Mouse (Mus musculus): Measurements from ENCODE around the gene Sepsecs.

Sepsecs gene

GRCm38 (mm10) chr5:52643947-52644840 lies 25.3 kb downstream of the Sepsecs start:
- no peak for DNase-seq (ENCODE audit: low spot score in 2 of 2)

DNA sequence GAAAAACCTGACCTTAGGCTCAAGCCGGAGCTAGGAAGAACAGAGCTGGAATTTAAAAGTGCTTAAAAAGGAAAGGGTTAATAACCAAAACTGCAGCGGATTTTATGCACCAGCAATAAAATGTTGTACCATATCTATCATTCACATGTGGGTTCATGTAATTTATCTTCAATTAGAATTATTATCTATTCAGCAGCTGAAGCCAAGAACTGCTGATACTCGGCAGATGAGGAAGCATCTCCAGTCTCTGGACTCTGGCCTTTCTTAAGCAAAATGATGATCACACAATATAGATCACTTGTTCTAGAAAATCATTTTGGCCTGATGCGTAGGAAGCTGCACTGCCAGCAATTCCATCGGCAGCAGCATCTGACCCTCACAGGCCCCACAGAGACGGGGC lies 27.8 kb downstream of the Sepsecs start:
- no peak for DNase-seq (ENCODE audit: low spot score in 2 of 2)

- DNase-seq (ENCODE audit: low spot score in 2 of 2) = no peak
Measured at GRCm38 (mm10) chr5:52638916-52639315, 30.6 kb downstream of the Sepsecs start.

- no peak for DNase-seq (ENCODE audit: low spot score in 2 of 2)
Measured at GRCm38 (mm10) chr5:52638006-52638405, 31.5 kb downstream of the Sepsecs start.

DNA sequence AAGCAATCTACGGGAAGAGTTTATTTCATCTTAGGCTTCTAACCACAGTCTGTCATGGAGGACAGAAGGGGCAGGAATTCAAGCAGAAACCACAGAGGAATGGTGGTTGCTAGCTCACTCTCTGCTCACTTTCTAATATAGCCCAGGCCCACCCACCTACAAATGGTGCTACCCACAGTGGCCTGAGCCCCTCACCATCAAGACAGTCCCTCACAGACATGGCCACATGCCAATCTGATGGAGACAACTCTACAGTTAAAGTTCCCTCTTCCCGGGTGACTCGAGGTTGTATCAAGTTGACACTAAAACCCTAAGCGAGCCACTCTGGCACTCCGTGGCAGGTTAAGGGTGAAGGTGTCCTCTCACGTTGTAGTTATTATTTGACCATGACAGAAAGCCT lies 32.6 kb downstream of the Sepsecs start:
- DNase-seq (ENCODE audit: low spot score in 2 of 2) = no peak

DNA sequence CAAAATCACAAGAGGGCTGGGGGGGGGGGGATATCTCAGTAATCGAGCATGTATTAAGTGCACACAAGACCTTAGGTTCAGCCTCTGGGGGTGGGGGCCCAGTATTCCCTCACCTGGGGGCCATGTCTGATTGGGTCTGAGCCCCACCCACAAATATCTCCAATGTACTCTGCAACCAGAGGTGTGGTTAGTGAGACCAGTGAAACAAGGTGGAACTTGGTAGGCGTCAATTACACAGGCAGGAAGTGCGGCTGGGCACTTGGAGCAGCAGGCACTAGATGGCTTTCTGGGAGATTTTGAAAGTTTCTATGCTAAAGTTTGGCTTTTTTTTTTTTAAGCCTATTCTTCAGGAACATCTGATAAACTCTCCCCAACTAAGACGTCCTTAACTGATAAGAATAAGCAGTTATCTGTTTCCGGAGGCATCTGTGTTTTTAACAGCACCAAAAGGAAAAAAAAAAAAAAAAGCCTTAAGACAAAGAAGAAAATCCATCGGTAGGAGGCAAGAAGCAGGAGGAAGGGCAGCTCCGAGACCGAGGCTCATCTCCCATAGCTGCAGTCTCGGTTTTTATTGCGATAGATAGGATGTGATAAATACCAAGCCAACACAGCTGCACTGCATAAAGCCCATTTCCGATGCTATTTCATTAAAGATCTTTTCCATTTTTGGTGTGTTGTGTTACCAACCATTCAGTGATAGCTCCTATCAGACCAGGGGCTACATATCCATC lies 33.3 kb downstream of the Sepsecs start:
- no peak for DNase-seq (ENCODE audit: low spot score in 2 of 2)

- DNase-seq (ENCODE audit: low spot score in 2 of 2) = peak; percentile 46 to 84
Measured at GRCm38 (mm10) chr5:52634017-52634416, 35.5 kb downstream of the Sepsecs start.

- no peak for DNase-seq (ENCODE audit: low spot score in 2 of 2)
Measured at GRCm38 (mm10) chr5:52630541-52630940, 39.0 kb downstream of the Sepsecs start.

DNA sequence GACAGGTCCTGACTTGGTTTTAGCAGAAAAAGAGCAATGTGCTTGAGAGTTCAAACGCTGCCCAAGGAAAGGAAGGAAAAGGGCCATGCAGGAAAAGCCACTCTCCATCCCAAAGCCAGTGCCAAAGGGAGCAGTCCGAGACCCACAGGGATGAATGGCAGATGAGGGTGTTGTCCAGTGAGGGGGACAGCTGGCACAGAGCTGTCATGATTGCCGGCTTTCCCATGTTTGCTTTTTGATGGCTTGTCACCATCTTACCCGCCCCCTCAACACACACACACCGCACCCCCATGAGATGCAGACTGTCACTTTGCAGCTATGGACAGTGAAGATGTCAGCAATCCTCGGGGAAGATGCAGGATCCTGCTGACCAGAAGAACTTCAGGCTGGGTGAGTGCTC lies 40.3 kb downstream of the Sepsecs start:
- DNase-seq (ENCODE audit: low spot score in 2 of 2) = no peak

- DNase-seq (ENCODE audit: low spot score in 2 of 2) = no peak
Measured at GRCm38 (mm10) chr5:52628783-52629182, 40.7 kb downstream of the Sepsecs start.

- no peak for DNase-seq (ENCODE audit: low spot score in 2 of 2)
Measured at GRCm38 (mm10) chr5:52627713-52628112, 41.8 kb downstream of the Sepsecs start.

GRCm38 (mm10) chr5:52626092-52626491 lies 43.4 kb downstream of the Sepsecs start:
- no peak for DNase-seq (ENCODE audit: low spot score in 2 of 2)

DNA sequence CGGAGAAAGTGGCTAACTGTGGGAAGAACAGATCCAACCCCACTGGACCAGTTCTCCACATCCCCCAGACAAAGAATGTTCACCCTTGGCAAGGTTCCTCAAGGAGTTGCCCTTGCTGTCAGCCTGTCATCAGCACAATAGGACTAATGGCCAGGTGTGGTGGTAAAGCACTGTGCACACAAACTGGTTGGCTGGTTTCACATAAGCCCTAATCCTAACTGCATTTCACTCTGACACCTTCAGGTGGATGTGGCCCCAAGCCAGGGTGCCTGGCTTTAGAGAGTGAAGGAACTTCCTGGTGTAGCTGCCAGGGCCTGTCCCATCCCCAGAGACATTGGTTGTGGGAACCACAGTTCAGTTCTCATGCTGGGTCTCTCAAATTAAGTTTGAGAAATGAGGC lies 44.6 kb downstream of the Sepsecs start:
- no peak for DNase-seq (ENCODE audit: low spot score in 2 of 2)

GRCm38 (mm10) chr5:52623099-52623498 lies 46.4 kb downstream of the Sepsecs start:
- no peak for DNase-seq (ENCODE audit: low spot score in 2 of 2)

- DNase-seq (ENCODE audit: low spot score in 2 of 2) = peak in 1 of 2 experiments; percentile 25
Measured at GRCm38 (mm10) chr5:52618348-52619270, 50.9 kb downstream of the Sepsecs start.

DNA sequence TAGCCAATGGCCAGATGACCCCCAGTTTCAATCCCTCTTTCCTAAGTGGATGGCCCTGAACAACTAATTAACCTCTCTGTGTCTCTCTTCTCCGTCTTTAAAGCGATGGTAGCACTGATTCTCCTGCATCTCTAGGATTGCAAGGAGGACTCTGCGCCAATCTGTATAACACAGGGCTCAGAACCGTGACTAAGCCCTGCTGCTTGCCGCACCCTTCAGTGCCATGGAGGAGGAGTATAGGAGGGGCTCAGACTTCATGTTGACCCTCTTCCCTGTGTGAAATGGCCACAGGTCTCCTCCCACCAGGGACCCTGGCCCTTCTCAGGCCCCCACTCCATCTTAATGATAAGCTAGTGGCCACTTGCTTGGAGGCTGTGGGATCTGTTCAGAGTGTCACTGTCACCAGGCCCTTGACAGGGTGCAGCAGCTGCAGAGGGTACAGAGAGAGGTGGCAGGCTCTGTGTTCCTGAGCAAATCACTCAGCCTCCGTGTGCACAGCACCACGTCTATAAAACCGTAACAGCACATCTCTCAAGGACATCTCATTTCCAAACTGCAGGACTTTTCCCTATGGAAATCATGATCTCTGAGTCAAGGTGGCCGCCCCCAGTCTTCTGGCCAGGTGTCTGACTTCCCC lies 51.7 kb downstream of the Sepsecs start:
- no peak for DNase-seq (ENCODE audit: low spot score in 2 of 2)

GRCm38 (mm10) chr5:52616549-52616948 lies 53.0 kb downstream of the Sepsecs start:
- no peak for DNase-seq (ENCODE audit: low spot score in 2 of 2)

- no peak for DNase-seq (ENCODE audit: low spot score in 2 of 2)
Measured at GRCm38 (mm10) chr5:52615421-52615820, 54.1 kb downstream of the Sepsecs start.

DNA sequence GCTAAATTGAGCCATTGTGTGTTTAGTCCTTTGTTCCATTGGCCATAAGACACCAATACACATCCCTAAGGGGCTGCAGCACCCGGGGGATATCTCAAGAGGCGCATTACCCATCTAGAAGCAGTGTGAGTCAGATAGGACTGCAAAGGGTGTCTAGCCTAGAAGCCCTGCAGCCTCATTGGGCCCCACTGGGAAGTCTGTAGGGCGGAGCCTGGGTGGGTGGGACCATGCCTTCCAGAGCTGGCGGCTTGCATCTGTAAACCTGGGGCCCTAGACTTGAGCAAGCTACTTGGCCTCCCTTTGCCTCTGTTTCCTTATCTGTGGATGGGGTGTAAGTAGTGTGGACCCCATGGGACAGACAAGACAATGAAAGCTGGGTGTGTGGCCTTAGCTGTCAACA lies 54.8 kb downstream of the Sepsecs start:
- DNase-seq (ENCODE audit: low spot score in 2 of 2) = no peak

DNA sequence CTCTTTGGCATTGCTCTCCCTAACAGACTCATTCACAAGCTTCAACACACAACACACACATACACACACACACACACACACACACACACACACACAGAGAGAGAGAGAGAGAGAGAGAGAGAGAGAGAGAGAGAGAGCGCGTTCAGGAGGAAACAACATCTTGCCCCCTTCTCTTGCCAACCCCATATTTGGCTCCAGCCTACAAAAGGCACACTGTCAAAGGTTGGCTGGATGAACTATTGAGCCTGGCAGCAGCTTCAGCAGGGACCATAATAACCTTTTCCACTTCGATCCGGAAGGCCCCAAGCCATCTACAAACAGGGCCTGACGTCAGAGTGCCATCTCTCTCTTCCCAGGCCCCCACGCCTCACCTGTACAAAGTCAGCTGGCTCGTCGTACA lies 56.7 kb downstream of the Sepsecs start:
- no peak for DNase-seq (ENCODE audit: low spot score in 2 of 2)

DNA sequence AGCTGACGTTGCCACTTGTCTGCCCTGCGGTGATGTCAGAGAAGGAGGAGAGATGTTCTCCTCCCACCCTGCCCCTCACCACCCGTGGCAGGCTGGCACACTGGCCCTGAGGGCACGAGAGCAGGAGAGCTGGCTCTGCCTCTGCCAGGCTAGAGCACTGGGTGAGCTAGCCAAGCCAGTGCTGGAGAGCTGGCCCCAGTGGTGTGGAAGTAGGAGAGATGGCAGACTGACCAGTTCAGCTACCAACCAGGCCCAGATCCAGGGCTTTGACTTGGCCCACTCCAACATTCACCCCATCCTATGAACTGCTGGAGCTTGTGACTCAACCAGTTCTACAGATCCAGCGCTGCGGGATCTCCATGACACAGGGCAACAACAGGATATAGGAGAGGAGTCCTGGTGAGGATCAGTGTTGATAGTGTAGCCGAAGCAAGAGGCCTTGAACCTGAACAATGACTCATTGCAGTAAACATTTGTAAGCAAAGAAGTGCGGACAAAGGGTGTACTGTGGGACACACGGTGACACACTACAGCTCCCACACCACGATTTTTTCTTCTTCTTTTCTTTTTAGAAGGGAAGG lies 58.1 kb downstream of the Sepsecs start:
- no peak for DNase-seq (ENCODE audit: low spot score in 2 of 2)

Measured in spleen, postnatal 10 days (tissue).